Mouse (Mus musculus) liver, postnatal 0 days (tissue): ENCODE data around the gene Il2rg. TPM values are rescaled to one million over a fixed set of nuclear protein-coding genes. Genes with fewer than 3 reads are reported as not detected.

Source experiments
- ATAC-seq: fragments of 200-750 bp; cut with Nextera tagmentation; 2 replicates; pipeline ENCODE4 v1.8.0; 2017; ENCODE audit warnings: mild to moderate bottlenecking, moderate library complexity
- DNase-seq: peaks from one replicate; pipeline ENCODE4 v3.0.0-alpha.2; 2016
- H3K27ac ChIP-seq: fragments of 300-500 bp; sonication (generic); 2 replicates; pipeline ENCODE4 v1.5.1; 2014; ENCODE audit warnings: antibody characterized with exemption, moderate library complexity, mild to moderate bottlenecking, low read depth
- H3K27me3 ChIP-seq: fragments of 300-500 bp; sonication (generic); 2 replicates; pipeline ENCODE4 v1.6.1; 2014; ENCODE audit warnings: low read length, control low read depth, mixed read lengths; ENCODE audit not compliant: insufficient read depth
- H3K36me3 ChIP-seq: fragments of 300-500 bp; sonication (generic); replicated peaks from 2 replicates; pipeline ENCODE4 v1.6.1; 2014; ENCODE audit warnings: mild to moderate bottlenecking, control low read depth, low read length, moderate library complexity, mixed read lengths; ENCODE audit not compliant: insufficient read depth
- H3K4me1 ChIP-seq: fragments of 300-500 bp; sonication (generic); 2 replicates; pipeline ENCODE4 v1.6.1; 2014; ENCODE audit warnings: antibody characterized with exemption, mild to moderate bottlenecking, control low read depth; ENCODE audit not compliant: insufficient read depth
- H3K4me2 ChIP-seq: fragments of 300-500 bp; sonication (generic); 2 replicates; pipeline ENCODE4 v1.6.1; 2014; ENCODE audit warnings: low read depth, mild to moderate bottlenecking, low read length, moderate library complexity, mixed read lengths
- H3K4me3 ChIP-seq: fragments of 300-500 bp; sonication (generic); 2 replicates; pipeline ENCODE4 v1.5.1; 2014; ENCODE audit warnings: low read depth, low read length
- H3K9ac ChIP-seq: fragments of 300-500 bp; sonication (generic); replicated peaks from 2 replicates; pipeline ENCODE4 v1.6.1; 2014; ENCODE audit warnings: mild to moderate bottlenecking, moderate library complexity
- H3K9me3 ChIP-seq: fragments of 300-500 bp; sonication (generic); 2 replicates; pipeline ENCODE4 v1.6.1; 2016; ENCODE audit warnings: mild to moderate bottlenecking, control low read depth, low read length, mixed read lengths
- CTCF ChIP-seq: sonication (generic); IDR thresholded peaks from 2 replicates; pipeline ENCODE4 v1.5.1; 2016; ENCODE audit warnings: antibody characterized with exemption, low read depth
- EP300 ChIP-seq: IDR thresholded peaks from 2 replicates; pipeline ENCODE4 v1.6.1; 2016; ENCODE audit warnings: antibody characterized with exemption, low read depth, mild to moderate bottlenecking
- WGBS: fragments of 180-500 bp; shearing (Covaris S2); extraction: QIAGEN DNeasy Blood & Tissue Kit; methylation state at CpG from one replicate; pipeline ENCODE4 v1.1.7; 2014; ENCODE audit not compliant: insufficient replicate concordance; 5-methylcytosine and 5-hydroxymethylcytosine counted together
- polyA plus RNA-seq: library from polyadenylated mRNA; unstranded; fragments of >200 nt; fragmentation: Nextera tagmentation; extraction: Ambion mirVana; gene quantifications from 2 replicates; pipeline ENCODE4 v1.2.1, GENCODE M21; 2015

The Il2rg gene
- polyA plus RNA-seq, 1 experiment from 2014 or later: 8.0 TPM

DNA sequence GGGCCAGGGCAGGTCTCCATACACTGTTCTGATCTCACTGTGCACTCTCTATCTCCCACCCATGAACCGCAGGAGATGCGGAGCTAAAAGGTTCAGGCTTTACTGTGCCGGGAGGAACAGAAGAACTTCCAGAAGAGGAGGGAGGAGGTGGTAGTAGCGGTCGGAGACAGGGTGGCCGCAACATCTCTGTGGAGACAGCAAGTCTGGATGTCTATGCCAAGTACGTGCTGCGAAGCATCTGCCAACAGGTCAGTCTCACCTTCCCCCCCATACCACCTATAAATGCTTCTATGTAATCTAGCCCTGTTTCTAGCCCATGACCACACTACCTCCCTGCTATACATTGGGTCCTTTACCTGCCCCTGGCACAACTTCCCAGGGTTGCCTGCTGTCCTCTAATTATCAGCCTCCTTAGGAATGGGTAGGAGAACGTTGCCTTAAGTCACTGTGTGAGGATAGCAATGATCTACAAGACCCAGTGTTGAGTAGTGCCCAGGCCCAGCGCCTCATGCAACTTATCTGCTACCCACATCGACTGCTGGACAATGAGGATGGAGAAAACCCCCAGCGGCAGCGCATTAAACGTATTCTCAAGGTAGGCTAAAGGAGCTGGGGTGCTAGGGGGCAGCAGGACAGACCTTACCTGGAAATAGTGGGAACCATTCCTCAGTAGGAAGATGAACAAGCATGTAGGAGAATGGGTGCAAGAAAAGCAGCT is 18.1 kb upstream of the Il2rg start:
- Histone ChIP-seq H3K36me3 (peaks cover 35% of the 10 kb centered on the region), H3K27ac (no peak overlapping the region), H3K4me2 (no peak overlapping the region), H3K4me3 (no peak overlapping the region), H3K4me1 (peaks cover 3% of the 10 kb centered on the region; the same call in 1 of the 2 replicates), H3K9ac (no peak overlapping the region), H3K9me3 (no peaks in the 10 kb centered on the region), H3K27me3 (no peaks in the 10 kb centered on the region)
- no peak for ATAC-seq
- 88% methylated on average over 14 of the region's 14 CpGs for WGBS
- no peak for DNase-seq
- no peak for TF ChIP-seq EP300

DNA sequence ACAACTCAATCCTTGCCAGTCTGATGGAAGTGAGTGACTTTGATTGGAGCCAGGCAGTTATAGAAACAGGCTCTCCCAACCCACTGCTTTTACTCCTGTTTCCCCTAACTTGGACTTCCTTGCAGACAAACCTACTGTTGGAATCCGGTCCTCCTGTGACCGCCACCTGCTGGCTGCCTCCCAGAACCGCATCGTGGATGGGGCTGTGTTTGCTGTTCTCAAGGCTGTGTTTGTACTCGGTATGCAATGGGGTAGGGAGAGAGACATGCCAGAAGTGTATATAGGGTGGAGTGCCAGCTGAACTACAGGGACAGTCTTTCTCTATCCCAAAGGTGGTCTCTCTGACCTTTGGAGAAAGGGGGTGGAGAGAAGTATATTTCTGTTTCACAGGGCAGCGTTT is 17.5 kb upstream of the Il2rg start:
- Histone ChIP-seq H3K4me1 (peaks cover 3% of the 10 kb centered on the region; the same call in 1 of the 2 replicates), H3K4me2 (no peak overlapping the region), H3K4me3 (no peak overlapping the region), H3K27me3 (no peaks in the 10 kb centered on the region), H3K9me3 (no peaks in the 10 kb centered on the region), H3K9ac (no peak overlapping the region), H3K27ac (no peak overlapping the region), H3K36me3 (peaks cover 38% of the 10 kb centered on the region)
- peak; percentile 22; the same call in 1 of the 2 replicates for ATAC-seq
- TF ChIP-seq CTCF: peak; percentile 88
- TF ChIP-seq EP300: no peak
- WGBS: 29% methylated on average over 6 of the region's 6 CpGs
- DNase-seq: peak; percentile 78

DNA sequence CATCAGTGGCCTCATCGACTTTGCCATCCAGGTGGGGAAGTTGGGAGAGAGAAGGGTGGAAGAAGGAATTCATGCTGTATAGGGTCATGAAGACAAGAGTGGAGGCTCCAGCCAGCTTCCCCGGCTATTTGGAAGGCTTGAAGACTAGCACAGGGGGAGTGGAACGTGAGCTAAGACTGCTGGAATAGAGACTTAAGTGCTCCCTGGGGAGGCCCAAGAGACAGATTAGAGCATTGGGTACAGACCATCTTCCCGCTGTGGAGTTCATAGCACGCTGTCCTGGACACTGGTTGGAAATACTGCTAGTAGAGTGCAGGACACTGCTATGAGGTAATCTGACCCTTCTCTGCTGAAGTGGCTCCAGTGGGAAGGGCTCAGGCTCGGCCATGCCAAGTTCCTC is 14.8 kb upstream of the Il2rg start:
- 86% methylated on average over 6 of the region's 6 CpGs for WGBS
- Histone ChIP-seq H3K4me3 (no peak overlapping the region), H3K9me3 (no peaks in the 10 kb centered on the region), H3K36me3 (peaks cover 47% of the 10 kb centered on the region), H3K27ac (no peak overlapping the region), H3K4me2 (no peak overlapping the region), H3K27me3 (no peaks in the 10 kb centered on the region), H3K4me1 (peaks cover 3% of the 10 kb centered on the region; the same call in 1 of the 2 replicates), H3K9ac (no peak overlapping the region)
- no peak for ATAC-seq
- TF ChIP-seq EP300 (no peak), CTCF (no peak)
- no peak for DNase-seq

DNA sequence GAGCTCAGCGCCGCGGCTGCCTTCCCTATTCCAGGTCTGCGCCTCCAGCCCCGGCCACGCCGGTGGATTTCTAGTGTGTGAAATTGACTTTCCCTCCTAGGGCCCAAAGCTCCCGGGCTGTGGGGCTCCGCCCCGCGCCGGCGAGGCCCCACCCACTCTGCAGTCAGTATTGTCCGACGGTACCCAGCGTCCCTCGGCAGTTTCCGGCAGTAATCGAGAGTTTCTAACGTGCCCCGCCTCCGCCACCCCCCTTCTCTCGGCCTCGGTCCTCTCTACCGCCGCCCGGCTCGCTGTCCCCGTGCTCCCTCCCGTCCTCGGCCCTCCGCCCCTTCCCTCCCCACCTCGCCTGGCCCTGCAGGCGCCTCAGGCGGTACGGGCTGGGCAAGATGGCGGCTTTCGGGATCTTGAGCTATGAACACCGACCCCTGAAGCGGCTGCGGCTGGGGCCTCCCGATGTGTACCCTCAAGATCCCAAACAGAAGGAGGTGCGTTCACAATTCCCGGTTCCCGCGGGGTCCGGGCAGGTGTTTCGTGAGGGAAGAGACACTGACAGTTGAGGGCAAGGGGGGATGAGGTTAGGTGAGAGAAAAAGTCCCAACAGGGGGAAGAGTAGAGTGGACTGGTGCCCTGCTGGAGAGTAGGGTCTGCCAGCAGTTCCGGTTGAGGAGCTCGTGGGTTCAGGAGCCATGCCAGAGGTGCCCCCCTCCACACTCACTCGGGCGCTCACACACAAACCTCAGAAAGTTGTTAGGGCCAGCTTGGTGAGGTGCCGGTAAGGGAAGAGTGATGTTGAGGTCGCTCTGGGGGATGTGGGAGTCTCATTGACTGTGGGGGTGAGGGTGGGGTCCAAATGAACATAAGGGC is 6.1 kb upstream of the Il2rg start, which contains the start of gene Med12:
Gene Med12 (plus strand): TSS at position 156 of the 864 bp plus-strand sequence.
- Histone ChIP-seq H3K9ac (peak within 1 kb of the TSS; percentile 79), H3K9me3 (no peaks in the 10 kb centered on the region), H3K4me2 (peak within 1 kb of the TSS; percentile 73), H3K4me3 (peak within 1 kb of the TSS; percentile 69), H3K4me1 (no peaks in the 10 kb centered on the region), H3K27ac (peak within 1 kb of the TSS; percentile 69), H3K36me3 (peaks cover 24% of the 10 kb centered on the region), H3K27me3 (no peaks in the 10 kb centered on the region)
- TF ChIP-seq EP300 (no peak), CTCF (no peak)
- 18% methylated on average over 49 of the region's 54 CpGs for WGBS
- DNase-seq (peak; percentile 91), ATAC-seq (peak; percentile 100)

DNA sequence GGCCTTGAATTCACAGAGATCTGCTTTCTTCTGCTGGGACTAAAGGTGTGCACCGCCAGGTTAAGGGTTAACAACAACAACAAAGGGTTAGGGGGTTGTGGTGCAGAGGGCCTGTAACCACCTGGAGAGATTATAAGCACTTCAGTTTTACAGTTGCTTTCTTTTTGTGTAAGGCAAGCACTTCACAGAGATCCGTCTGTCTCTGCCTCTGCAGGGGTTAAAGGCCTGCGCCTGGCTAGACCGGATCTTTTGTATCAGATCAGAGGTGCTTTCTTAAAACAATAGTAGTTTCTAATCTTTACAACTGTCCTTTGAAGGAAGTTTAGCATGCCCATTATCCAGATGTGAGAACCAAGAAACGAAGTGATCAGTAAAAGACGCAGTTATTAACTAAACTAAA is 5.4 kb upstream of the Il2rg start:
- 0 out of 2 replicates have a peak overlapping the region, but pooled peaks have one; percentile 7 for H3K27ac ChIP-seq
- TF ChIP-seq CTCF: no peak
- no peak for TF ChIP-seq EP300
- no peak for DNase-seq
- H3K27me3 ChIP-seq: no peaks in the 10 kb centered on the region
- ATAC-seq: no peak
- 34% methylated on average over 6 of the region's 6 CpGs for WGBS
- peak overlapping the region; percentile 73 for H3K4me2 ChIP-seq
- H3K36me3 ChIP-seq: peaks cover 18% of the 10 kb centered on the region
- H3K4me1 ChIP-seq: no peaks in the 10 kb centered on the region
- H3K4me3 ChIP-seq: peak overlapping the region; percentile 69
- peak overlapping the region; percentile 79 for H3K9ac ChIP-seq
- no peaks in the 10 kb centered on the region for H3K9me3 ChIP-seq

DNA sequence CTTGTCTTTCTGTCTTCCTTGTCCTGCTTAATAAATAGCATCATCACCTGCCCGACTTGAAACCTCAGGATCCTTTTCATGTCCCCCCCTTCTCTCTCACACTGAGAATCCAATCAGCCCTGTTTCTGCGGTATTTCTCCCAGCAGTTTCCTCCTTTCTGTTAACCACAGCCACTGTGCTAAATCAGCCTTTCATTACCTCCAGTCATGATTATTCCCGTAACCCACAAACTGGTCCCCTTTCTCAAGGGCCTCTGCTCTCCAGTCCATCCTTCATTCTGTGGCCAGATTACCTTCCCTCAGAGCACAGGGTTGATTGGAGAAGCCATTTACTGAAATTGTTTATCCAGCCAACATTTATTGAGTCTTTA is 685 bp upstream of the Il2rg start, which contains the start of gene Gm20489:
Gene Gm20489 (minus strand): TSS at position 269 of the 370 bp plus-strand sequence.
- ATAC-seq: no peak
- WGBS: 40% methylated on average over 3 of the region's 3 CpGs
- Histone ChIP-seq H3K4me1 (no peaks in the 10 kb centered on the region), H3K36me3 (no peaks in the 10 kb centered on the region), H3K27me3 (no peaks in the 10 kb centered on the region), H3K9me3 (no peaks in the 10 kb centered on the region), H3K4me2 (peak within 1 kb of the TSS; percentile 52), H3K4me3 (peak within 1 kb of the TSS; percentile 17; the same call in 1 of the 2 replicates), H3K27ac (no peak within 1 kb of the TSS), H3K9ac (no peak within 1 kb of the TSS)
- TF ChIP-seq CTCF (no peak), EP300 (no peak)
- no peak for DNase-seq
